Mouse (Mus musculus) bone marrow, adult 2 months (tissue): Measurements from ENCODE around the gene Zfp811.

Source experiments
- CTCF ChIP-seq: fragments of 200-500 bp; IDR thresholded peaks from 2 replicates; pipeline ENCODE4 v1.5.1; 2011; ENCODE audit warnings: low read length, control low read depth; ENCODE audit not compliant: control insufficient read depth, insufficient read depth
- POLR2A ChIP-seq: fragments of 200-500 bp; IDR thresholded peaks from 2 replicates; pipeline ENCODE4 v1.6.1; 2011; ENCODE audit warnings: low read depth, mild to moderate bottlenecking, control low read depth, low read length, borderline replicate concordance; ENCODE audit not compliant: control insufficient read depth

DNA sequence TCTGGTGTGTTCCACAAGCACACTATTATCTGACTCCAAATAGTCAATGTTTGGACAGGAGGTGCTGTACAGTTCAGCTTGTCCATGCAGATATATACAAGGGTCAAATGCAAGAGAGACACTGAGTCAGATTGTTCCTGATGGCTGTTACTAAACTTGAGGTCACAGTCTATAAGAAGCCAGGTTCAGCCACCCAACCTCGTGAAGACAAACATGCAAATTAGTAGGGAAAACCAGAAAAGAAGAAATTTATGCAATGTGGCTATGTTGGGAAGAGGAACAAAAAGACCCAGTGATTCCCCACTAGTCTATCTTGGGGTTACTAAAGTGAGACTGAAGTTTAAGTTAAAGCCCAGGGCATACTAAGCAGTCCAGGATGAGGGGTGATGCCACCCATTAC lies 917 bp upstream of the Zfp811 start:
- TF ChIP-seq CTCF, result no peak
- no peak for TF ChIP-seq POLR2A
